Mouse (Mus musculus): Measurements from ENCODE around the gene Prkce. TPM values are rescaled to one million over a fixed set of nuclear protein-coding genes. Genes with fewer than 3 reads are reported as not detected.

Prkce gene
- polyA plus RNA-seq, 1 experiment from 2014 or later: 12.2 TPM

DNA sequence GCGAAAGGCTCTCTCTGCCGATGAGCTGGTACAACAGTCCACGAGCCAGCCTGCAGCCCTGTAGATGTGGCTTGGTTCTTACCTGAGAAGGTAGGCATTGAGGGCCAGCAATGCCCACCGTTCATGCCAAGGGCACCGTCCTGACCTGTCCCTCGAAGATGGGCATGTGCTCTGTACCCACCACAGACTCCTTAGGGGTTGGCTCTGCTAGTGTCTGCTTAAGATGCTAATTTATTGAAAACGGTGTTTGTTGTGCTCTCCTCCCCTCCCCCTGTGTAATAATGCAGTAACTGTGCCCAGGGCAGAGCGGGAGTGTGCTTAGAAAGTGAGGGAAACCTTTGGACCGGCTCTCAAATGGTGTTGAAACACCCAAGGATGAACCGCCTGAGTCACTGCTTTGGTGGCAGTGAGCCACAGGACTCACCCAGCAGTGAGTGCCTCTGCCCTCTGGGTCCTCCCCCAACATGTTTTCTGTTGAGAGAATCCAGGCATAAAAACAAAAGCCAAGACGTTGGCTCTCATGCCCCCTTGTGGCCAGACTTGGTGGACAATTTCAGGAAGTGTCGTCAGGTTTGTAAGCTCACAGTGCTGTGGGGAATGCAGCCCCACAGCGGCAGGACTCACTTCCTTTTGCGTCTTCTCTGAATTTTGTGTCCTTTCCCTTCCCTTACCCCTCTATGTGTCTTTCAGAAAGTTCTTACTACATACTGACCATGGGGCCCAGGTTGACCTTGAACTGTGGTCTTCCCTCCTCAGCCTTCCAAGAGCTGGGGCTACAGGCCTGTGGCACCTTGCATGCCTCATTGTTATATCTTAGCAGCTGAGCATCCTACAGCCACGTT lies 277.2 kb downstream of the Prkce start:
- Histone ChIP-seq H3K4me1 (ENCODE audit: control insufficient read depth in 2 of 2, insufficient read depth in 2 of 2, low read length in 2 of 2) (peaks cover 6 to 11% of the 10 kb centered on the region in 2 experiments), H3K9me3 (ENCODE audit: control insufficient read depth, low read length) (no peaks in the 10 kb centered on the region), H3K27ac (replicated peaks in 1 of 2; ENCODE audit: control insufficient read depth in 1 of 2, insufficient read depth in 1 of 2, low read depth in 2 of 2, low read length in 2 of 2) (peak overlapping the region in 1 of 2 experiments; percentile 74; a peak in 2 of 4 replicates), H3K9ac (ENCODE audit: low read length) (peak overlapping the region; percentile 48; the same call in 1 of the 2 replicates), H3K36me3 (ENCODE audit: control insufficient read depth, insufficient read depth, low read length) (no peaks in the 10 kb centered on the region), H3K4me2 (ENCODE audit: low read length) (peak overlapping the region; percentile 48), H3K4me3 (ENCODE audit: control insufficient read depth in 1 of 2, insufficient read depth in 1 of 2, low read depth in 1 of 2, low read length in 2 of 2) (no peak overlapping the region), H3K27me3 (ENCODE audit: control insufficient read depth, insufficient read depth, low read length) (no peaks in the 10 kb centered on the region)
- peak; percentile 86 for ATAC-seq (ENCODE audit: insufficient number of reproducible peaks, insufficient read depth, low FRiP score, low read depth)
- 35% methylated on average over 15 of the region's 15 CpGs for WGBS

DNA sequence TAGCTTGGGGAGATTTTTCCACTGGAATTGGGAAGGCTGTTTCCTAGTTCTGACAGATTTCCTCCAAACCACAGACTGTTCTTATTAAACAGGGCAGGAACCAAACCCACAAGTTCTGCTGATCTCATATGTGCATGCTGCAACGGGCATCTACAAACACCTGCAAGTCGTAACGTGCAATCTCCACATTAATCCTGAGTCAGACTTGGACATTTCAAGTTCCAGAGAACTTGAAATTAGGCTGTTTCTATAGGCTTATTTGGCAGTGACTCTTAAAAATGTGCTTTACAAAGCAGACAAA lies 277.8 kb downstream of the Prkce start:
- no peaks in the 10 kb centered on the region for H3K27me3 ChIP-seq (ENCODE audit: control insufficient read depth, insufficient read depth, low read length)
- no peak overlapping the region for H3K4me3 ChIP-seq (ENCODE audit: control insufficient read depth in 1 of 2, insufficient read depth in 1 of 2, low read depth in 1 of 2, low read length in 2 of 2)
- H3K27ac ChIP-seq (replicated peaks in 1 of 2; ENCODE audit: control insufficient read depth in 1 of 2, insufficient read depth in 1 of 2, low read depth in 2 of 2, low read length in 2 of 2): no peak overlapping the region
- no peak overlapping the region for H3K4me2 ChIP-seq (ENCODE audit: low read length)
- WGBS: 84% methylated on average over 3 of the region's 3 CpGs
- no peak for ATAC-seq (ENCODE audit: insufficient number of reproducible peaks, insufficient read depth, low FRiP score, low read depth)
- no peak overlapping the region for H3K9ac ChIP-seq (ENCODE audit: low read length)
- peaks cover 6 to 11% of the 10 kb centered on the region in 2 experiments for H3K4me1 ChIP-seq (ENCODE audit: control insufficient read depth in 2 of 2, insufficient read depth in 2 of 2, low read length in 2 of 2)
- no peaks in the 10 kb centered on the region for H3K36me3 ChIP-seq (ENCODE audit: control insufficient read depth, insufficient read depth, low read length)
- H3K9me3 ChIP-seq (ENCODE audit: control insufficient read depth, low read length): no peaks in the 10 kb centered on the region

DNA sequence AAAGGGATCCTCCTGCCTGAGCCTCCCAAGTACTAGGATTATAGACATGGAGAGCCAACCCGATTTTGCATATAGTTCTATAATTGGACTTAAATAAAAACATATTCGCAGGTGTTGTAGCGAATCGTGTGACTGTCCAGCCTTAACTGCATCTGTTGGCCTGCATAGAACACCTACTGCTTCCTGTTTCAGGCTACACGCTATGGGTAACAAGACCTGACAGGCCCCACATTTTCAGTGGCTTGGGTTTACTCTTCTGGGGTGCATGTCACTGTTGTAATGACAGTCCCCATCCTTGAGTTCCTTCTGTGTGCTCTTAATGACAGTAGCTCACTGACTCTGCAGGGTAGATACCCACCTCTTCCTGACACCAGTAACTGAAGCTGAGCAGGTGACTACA lies 278.3 kb downstream of the Prkce start:
- no peak overlapping the region for H3K27ac ChIP-seq (replicated peaks in 1 of 2; ENCODE audit: control insufficient read depth in 1 of 2, insufficient read depth in 1 of 2, low read depth in 2 of 2, low read length in 2 of 2)
- no peaks in the 10 kb centered on the region for H3K9me3 ChIP-seq (ENCODE audit: control insufficient read depth, low read length)
- H3K4me2 ChIP-seq (ENCODE audit: low read length): no peak overlapping the region
- no peak overlapping the region for H3K4me3 ChIP-seq (ENCODE audit: control insufficient read depth in 1 of 2, insufficient read depth in 1 of 2, low read depth in 1 of 2, low read length in 2 of 2)
- peaks cover 6 to 11% of the 10 kb centered on the region in 2 experiments for H3K4me1 ChIP-seq (ENCODE audit: control insufficient read depth in 2 of 2, insufficient read depth in 2 of 2, low read length in 2 of 2)
- H3K27me3 ChIP-seq (ENCODE audit: control insufficient read depth, insufficient read depth, low read length): no peaks in the 10 kb centered on the region
- no peaks in the 10 kb centered on the region for H3K36me3 ChIP-seq (ENCODE audit: control insufficient read depth, insufficient read depth, low read length)
- WGBS: 84% methylated on average over 5 of the region's 5 CpGs
- no peak for ATAC-seq (ENCODE audit: insufficient number of reproducible peaks, insufficient read depth, low FRiP score, low read depth)
- H3K9ac ChIP-seq (ENCODE audit: low read length): no peak overlapping the region

DNA sequence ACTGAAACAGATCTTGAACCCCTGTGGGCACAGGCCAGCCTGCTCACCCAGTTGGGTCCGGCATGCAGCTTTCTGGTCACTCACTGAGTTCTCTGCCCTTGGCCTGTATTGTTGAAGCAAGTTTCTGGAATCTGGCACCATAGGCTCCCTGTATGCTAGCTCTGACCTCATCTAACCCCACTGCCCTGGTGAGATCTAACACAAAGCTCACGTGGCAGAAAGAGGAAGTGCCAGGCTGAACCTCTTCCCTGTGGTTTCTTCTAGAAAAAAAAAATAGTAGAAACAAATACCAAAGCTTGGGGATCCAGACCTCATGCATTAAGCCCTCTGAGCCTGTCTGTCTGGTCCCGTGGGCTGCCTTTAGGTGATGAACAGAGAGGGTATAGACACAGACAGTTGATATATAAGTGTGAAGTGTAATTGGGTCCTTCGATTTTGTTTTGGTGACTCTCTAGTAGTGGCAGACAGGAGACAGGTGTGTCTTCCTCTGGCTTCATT lies 279.6 kb downstream of the Prkce start:
- Histone ChIP-seq H3K4me2 (ENCODE audit: low read length) (no peak overlapping the region), H3K4me3 (ENCODE audit: control insufficient read depth in 1 of 2, insufficient read depth in 1 of 2, low read depth in 1 of 2, low read length in 2 of 2) (no peak overlapping the region), H3K27ac (replicated peaks in 1 of 2; ENCODE audit: control insufficient read depth in 1 of 2, insufficient read depth in 1 of 2, low read depth in 2 of 2, low read length in 2 of 2) (no peak overlapping the region), H3K9ac (ENCODE audit: low read length) (no peak overlapping the region), H3K27me3 (ENCODE audit: control insufficient read depth, insufficient read depth, low read length) (no peaks in the 10 kb centered on the region), H3K36me3 (ENCODE audit: control insufficient read depth, insufficient read depth, low read length) (no peaks in the 10 kb centered on the region), H3K9me3 (ENCODE audit: control insufficient read depth, low read length) (no peaks in the 10 kb centered on the region), H3K4me1 (ENCODE audit: control insufficient read depth in 2 of 2, insufficient read depth in 2 of 2, low read length in 2 of 2) (peaks cover 7 to 11% of the 10 kb centered on the region in 2 experiments)
- no peak for ATAC-seq (ENCODE audit: insufficient number of reproducible peaks, insufficient read depth, low FRiP score, low read depth)
- WGBS: 85% methylated on average over 4 of the region's 4 CpGs

DNA sequence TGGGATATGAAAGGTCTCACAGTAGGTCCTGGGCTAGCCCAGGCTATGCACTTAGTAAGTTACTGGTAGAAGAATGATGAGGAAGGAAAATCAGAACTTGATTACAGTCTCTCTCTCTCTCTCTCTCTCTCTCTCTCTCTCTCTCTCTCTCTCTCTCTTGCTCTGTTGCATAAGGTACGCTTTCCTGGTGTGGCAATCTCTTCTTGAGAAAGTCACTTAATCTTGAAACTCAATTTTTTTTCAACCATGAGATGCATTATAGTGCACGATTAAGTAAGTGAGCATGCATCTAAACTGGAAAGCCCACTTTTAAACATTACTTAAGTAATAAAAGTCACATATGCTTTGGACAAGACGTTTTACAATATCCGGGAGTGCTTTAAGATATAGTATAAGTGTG lies 285.3 kb downstream of the Prkce start:
- no peak for ATAC-seq (ENCODE audit: insufficient number of reproducible peaks, insufficient read depth, low FRiP score, low read depth)
- Histone ChIP-seq H3K27me3 (ENCODE audit: control insufficient read depth, insufficient read depth, low read length) (no peaks in the 10 kb centered on the region), H3K4me3 (ENCODE audit: control insufficient read depth in 1 of 2, insufficient read depth in 1 of 2, low read depth in 1 of 2, low read length in 2 of 2) (no peak overlapping the region), H3K27ac (replicated peaks in 1 of 2; ENCODE audit: control insufficient read depth in 1 of 2, insufficient read depth in 1 of 2, low read depth in 2 of 2, low read length in 2 of 2) (no peak overlapping the region), H3K4me1 (ENCODE audit: control insufficient read depth in 2 of 2, insufficient read depth in 2 of 2, low read length in 2 of 2) (peaks cover 11 to 14% of the 10 kb centered on the region in 2 experiments), H3K4me2 (ENCODE audit: low read length) (no peak overlapping the region), H3K36me3 (ENCODE audit: control insufficient read depth, insufficient read depth, low read length) (no peaks in the 10 kb centered on the region), H3K9me3 (ENCODE audit: control insufficient read depth, low read length) (no peaks in the 10 kb centered on the region), H3K9ac (ENCODE audit: low read length) (no peak overlapping the region)
- 93% methylated on average over 4 of the region's 4 CpGs for WGBS

DNA sequence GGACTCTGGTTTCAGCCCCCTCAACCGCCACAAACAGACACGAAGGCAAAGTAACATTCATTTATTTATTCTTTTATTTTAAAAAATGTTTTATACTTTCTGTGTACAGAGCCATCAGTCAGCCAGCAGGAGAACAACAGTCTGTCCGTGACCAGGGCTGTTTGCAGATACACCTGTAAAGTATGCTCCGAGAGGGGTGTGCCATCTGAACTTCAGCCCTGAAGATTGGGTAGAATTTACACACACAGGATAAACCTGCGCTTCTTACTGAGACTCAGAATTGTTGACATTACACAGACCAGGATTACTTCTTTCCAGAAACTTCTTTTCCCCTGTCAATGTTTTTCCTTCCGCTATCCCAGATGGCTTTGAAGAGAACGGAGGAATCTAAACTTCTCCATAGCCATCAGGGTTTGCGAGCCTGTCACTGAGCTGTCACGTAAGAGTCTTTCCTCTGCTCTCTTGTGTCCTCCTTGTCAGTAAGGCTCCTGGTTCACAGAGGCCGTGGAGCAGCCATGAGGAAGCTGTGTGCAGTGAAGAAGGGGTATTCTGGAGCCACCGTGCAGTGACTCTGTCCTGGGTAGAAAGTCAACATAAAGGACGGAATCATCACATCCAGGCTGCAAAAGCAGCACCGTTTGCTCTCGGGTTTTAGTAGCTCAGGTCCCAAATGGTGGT lies 286.2 kb downstream of the Prkce start:
- Histone ChIP-seq H3K27me3 (ENCODE audit: control insufficient read depth, insufficient read depth, low read length) (no peaks in the 10 kb centered on the region), H3K36me3 (ENCODE audit: control insufficient read depth, insufficient read depth, low read length) (no peaks in the 10 kb centered on the region), H3K4me2 (ENCODE audit: low read length) (no peak overlapping the region), H3K4me1 (ENCODE audit: control insufficient read depth in 2 of 2, insufficient read depth in 2 of 2, low read length in 2 of 2) (peaks cover 11 to 14% of the 10 kb centered on the region in 2 experiments), H3K4me3 (ENCODE audit: control insufficient read depth in 1 of 2, insufficient read depth in 1 of 2, low read depth in 1 of 2, low read length in 2 of 2) (no peak overlapping the region), H3K27ac (replicated peaks in 1 of 2; ENCODE audit: control insufficient read depth in 1 of 2, insufficient read depth in 1 of 2, low read depth in 2 of 2, low read length in 2 of 2) (no peak overlapping the region), H3K9ac (ENCODE audit: low read length) (no peak overlapping the region), H3K9me3 (ENCODE audit: control insufficient read depth, low read length) (no peaks in the 10 kb centered on the region)
- 75% methylated on average over 14 of the region's 14 CpGs for WGBS
- ATAC-seq (ENCODE audit: insufficient number of reproducible peaks, insufficient read depth, low FRiP score, low read depth): no peak

DNA sequence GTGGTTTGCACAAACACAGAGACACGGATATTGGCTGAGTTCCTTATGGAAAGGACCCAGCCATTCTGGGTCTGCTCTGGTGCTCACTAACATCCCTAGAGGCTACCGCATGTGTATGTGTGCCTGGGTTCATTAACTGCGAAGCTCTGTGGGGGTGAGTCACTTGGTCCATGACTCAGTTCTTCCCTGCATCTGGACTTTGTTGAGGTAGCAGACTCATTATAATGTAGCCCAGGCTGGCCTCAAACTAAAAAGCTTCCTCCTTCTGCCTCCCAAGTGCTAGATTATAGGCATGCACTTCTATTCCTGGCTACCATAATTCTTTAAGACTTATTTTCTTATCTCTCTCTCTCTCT lies 286.7 kb downstream of the Prkce start:
- H3K36me3 ChIP-seq (ENCODE audit: control insufficient read depth, insufficient read depth, low read length): no peaks in the 10 kb centered on the region
- H3K4me2 ChIP-seq (ENCODE audit: low read length): no peak overlapping the region
- ATAC-seq (ENCODE audit: insufficient number of reproducible peaks, insufficient read depth, low FRiP score, low read depth): no peak
- H3K27ac ChIP-seq (replicated peaks in 1 of 2; ENCODE audit: control insufficient read depth in 1 of 2, insufficient read depth in 1 of 2, low read depth in 2 of 2, low read length in 2 of 2): no peak overlapping the region
- peaks cover 11 to 14% of the 10 kb centered on the region in 2 experiments for H3K4me1 ChIP-seq (ENCODE audit: control insufficient read depth in 2 of 2, insufficient read depth in 2 of 2, low read length in 2 of 2)
- H3K9me3 ChIP-seq (ENCODE audit: control insufficient read depth, low read length): no peaks in the 10 kb centered on the region
- no peak overlapping the region for H3K9ac ChIP-seq (ENCODE audit: low read length)
- 84% methylated on average over 3 of the region's 3 CpGs for WGBS
- H3K4me3 ChIP-seq (ENCODE audit: control insufficient read depth in 1 of 2, insufficient read depth in 1 of 2, low read depth in 1 of 2, low read length in 2 of 2): no peak overlapping the region
- H3K27me3 ChIP-seq (ENCODE audit: control insufficient read depth, insufficient read depth, low read length): no peaks in the 10 kb centered on the region

Data from heart, embryonic 14.5 days (tissue).